Mouse (Mus musculus) left cerebral cortex, adult 2 months (tissue): Measurements from ENCODE around the gene N4bp2l1. TPM values are rescaled to one million over a fixed set of nuclear protein-coding genes. Genes with fewer than 3 reads are reported as not detected.

ENCODE experiments used
- DNase-seq, 2 experiments: peaks; one replicate each; pipeline ENCODE4 v3.0.0; 2021 to 2022; ENCODE audit warnings: low spot score in 2 of 2, mixed read lengths in 1 of 2; ENCODE audit errors: extremely low spot score in 1 of 2
- H3K27ac ChIP-seq: fragments of 200-600 bp; 2 replicates; pipeline ENCODE4 v1.8.1; 2022
- H3K4me3 ChIP-seq: fragments of 200-600 bp; 2 replicates; pipeline ENCODE4 v1.8.1; 2022
- CTCF ChIP-seq: fragments of 200-600 bp; IDR thresholded peaks from 2 replicates; pipeline ENCODE4 v1.8.1; 2022; ENCODE audit warnings: antibody characterized with exemption, mild to moderate bottlenecking, moderate library complexity
- intact Hi-C: fragments of 180-260 bp; cut with DNase I; formaldehyde crosslinking; loops from one replicate; pipeline ENCODE4 v1.15.1; 2025
- total RNA-seq, 2 experiments: library from RNA; stranded (reverse); gene quantifications; 2 replicates each; pipeline ENCODE4 v1.2.3; 2021

Gene N4bp2l1
- total RNA-seq, 2 experiments from 2014 or later: 60.5 to 63.5 TPM

- Histone ChIP-seq H3K27ac (no peak overlapping the region), H3K4me3 (no peak overlapping the region)
- intact Hi-C loops: no loop called here
- no peak for TF ChIP-seq CTCF
- no peak for DNase-seq
These were observed 18.3 kb downstream of the N4bp2l1 start for GRCm38 (mm10) chr5:150578613-150579171.

- no peak for DNase-seq
- Histone ChIP-seq H3K27ac (no peak overlapping the region), H3K4me3 (no peak overlapping the region)
- TF ChIP-seq CTCF: no peak
- intact Hi-C loops: no loop called here
These were observed 20.2 kb downstream of the N4bp2l1 start for GRCm38 (mm10) chr5:150576832-150577231.

GRCm38 (mm10) chr5:150574885-150575284 lies 22.1 kb downstream of the N4bp2l1 start:
- intact Hi-C loops: no loop called here
- no peak overlapping the region for H3K27ac ChIP-seq
- TF ChIP-seq CTCF: no peak
- H3K4me3 ChIP-seq: no peak overlapping the region
- no peak for DNase-seq

GRCm38 (mm10) chr5:150574403-150574802 lies 22.6 kb downstream of the N4bp2l1 start:
- Histone ChIP-seq H3K27ac (no peak overlapping the region), H3K4me3 (no peak overlapping the region)
- DNase-seq: no peak
- intact Hi-C loops: no loop called here
- no peak for TF ChIP-seq CTCF

- no peak overlapping the region for H3K27ac ChIP-seq
- no peak for TF ChIP-seq CTCF
- no peak overlapping the region for H3K4me3 ChIP-seq
- DNase-seq: no peak
- intact Hi-C loops: no loop called here
These were observed 26.3 kb downstream of the N4bp2l1 start for GRCm38 (mm10) chr5:150570496-150571219.

- no peak for DNase-seq
- intact Hi-C loops: no loop called here
- Histone ChIP-seq H3K4me3 (no peak overlapping the region), H3K27ac (peak overlapping the region; percentile 32; the same call in 1 of the 2 replicates)
- no peak for TF ChIP-seq CTCF
These were observed 30.0 kb downstream of the N4bp2l1 start for GRCm38 (mm10) chr5:150566971-150567370.

GRCm38 (mm10) chr5:150566226-150566625 lies 30.8 kb downstream of the N4bp2l1 start:
- peak; percentile 25 to 47 for DNase-seq
- intact Hi-C loops: no loop called here
- H3K27ac ChIP-seq: peak overlapping the region; percentile 72
- TF ChIP-seq CTCF: no peak
- H3K4me3 ChIP-seq: no peak overlapping the region

GRCm38 (mm10) chr5:150564426-150564825 lies 32.6 kb downstream of the N4bp2l1 start:
- H3K4me3 ChIP-seq: no peak overlapping the region
- DNase-seq: no peak
- intact Hi-C loops: no loop called here
- no peak for TF ChIP-seq CTCF
- H3K27ac ChIP-seq: no peak overlapping the region

- no peak for TF ChIP-seq CTCF
- H3K27ac ChIP-seq: no peak overlapping the region
- DNase-seq: no peak
- no peak overlapping the region for H3K4me3 ChIP-seq
- intact Hi-C loops: no loop called here
These were observed 35.2 kb downstream of the N4bp2l1 start for GRCm38 (mm10) chr5:150561783-150562182.

GRCm38 (mm10) chr5:150561376-150561775 lies 35.6 kb downstream of the N4bp2l1 start:
- TF ChIP-seq CTCF: no peak
- no peak overlapping the region for H3K27ac ChIP-seq
- DNase-seq: no peak
- intact Hi-C loops: no loop called here
- no peak overlapping the region for H3K4me3 ChIP-seq

- intact Hi-C loops: no loop called here
- Histone ChIP-seq H3K4me3 (no peak overlapping the region), H3K27ac (no peak overlapping the region)
- DNase-seq: no peak
- TF ChIP-seq CTCF: no peak
These were observed 36.1 kb downstream of the N4bp2l1 start for GRCm38 (mm10) chr5:150560851-150561250.

- DNase-seq: no peak
- H3K27ac ChIP-seq: no peak overlapping the region
These were observed 37.4 kb downstream of the N4bp2l1 start for GRCm38 (mm10) chr5:150559519-150560103.

GRCm38 (mm10) chr5:150551637-150552036 lies 45.4 kb downstream of the N4bp2l1 start:
- DNase-seq: no peak
- intact Hi-C loops: no loop called here
- H3K4me3 ChIP-seq: no peak overlapping the region
- H3K27ac ChIP-seq: no peak overlapping the region
- TF ChIP-seq CTCF: peak; percentile 35

More at GRCm38 (mm10) chr5:150559519-150560103, 37.4 kb downstream of the N4bp2l1 start:
- TF ChIP-seq CTCF: no peak
- intact Hi-C loops: no loop called here
- H3K4me3 ChIP-seq: no peak overlapping the region
